Mouse (Mus musculus) liver, embryonic 12.5 days (tissue): Measurements from ENCODE around the gene Srp9. TPM values are rescaled to one million over a fixed set of nuclear protein-coding genes. Genes with fewer than 3 reads are reported as not detected.
"Not testable (repeated sequence)": the region's sequence is repeated elsewhere in the genome, so short reads cannot be mapped to it uniquely, and the experiment has no call there.

Source experiments
- ATAC-seq: fragments of 200-750 bp; cut with Nextera tagmentation; 2 replicates; pipeline ENCODE4 v1.8.0; 2017; ENCODE audit warnings: moderate number of reproducible peaks, mild to moderate bottlenecking, moderate library complexity
- H3K27ac ChIP-seq: fragments of 300-500 bp; sonication (generic); 2 replicates; pipeline ENCODE4 v1.5.1; 2016; ENCODE audit warnings: mild to moderate bottlenecking
- H3K27me3 ChIP-seq: fragments of 300-500 bp; sonication (generic); replicated peaks from 2 replicates; pipeline ENCODE4 v1.6.1; 2016; ENCODE audit warnings: mild to moderate bottlenecking, moderate library complexity
- H3K36me3 ChIP-seq: fragments of 300-500 bp; sonication (generic); 2 replicates; pipeline ENCODE4 v1.6.1; 2016; ENCODE audit warnings: mild to moderate bottlenecking, moderate library complexity
- H3K4me1 ChIP-seq: fragments of 300-500 bp; sonication (generic); 2 replicates; pipeline ENCODE4 v1.6.1; 2016
- H3K4me2 ChIP-seq: fragments of 300-500 bp; sonication (generic); 2 replicates; pipeline ENCODE4 v1.6.1; 2016; ENCODE audit warnings: mild to moderate bottlenecking, moderate library complexity
- H3K4me3 ChIP-seq: fragments of 300-500 bp; sonication (generic); 2 replicates; pipeline ENCODE4 v1.5.1; 2016; ENCODE audit warnings: mild to moderate bottlenecking, moderate library complexity
- H3K9ac ChIP-seq: fragments of 300-500 bp; sonication (generic); 2 replicates; pipeline ENCODE4 v1.6.1; 2016; ENCODE audit warnings: mild to moderate bottlenecking, moderate library complexity
- H3K9me3 ChIP-seq: fragments of 300-500 bp; sonication (generic); replicated peaks from 2 replicates; pipeline ENCODE4 v1.6.1; 2016; ENCODE audit warnings: mild to moderate bottlenecking, moderate library complexity
- WGBS: fragments of 180-500 bp; shearing (Covaris S2); methylation state at CpG from one replicate; pipeline ENCODE4 v1.1.7; 2016; ENCODE audit not compliant: insufficient replicate concordance; 5-methylcytosine and 5-hydroxymethylcytosine counted together
- polyA plus RNA-seq: library from polyadenylated mRNA; unstranded; fragments of >200 nt; fragmentation: Nextera tagmentation; extraction: Ambion mirVana; gene quantifications from 2 replicates; pipeline ENCODE4 v1.2.1, GENCODE M21; 2016

Gene Srp9
- polyA plus RNA-seq, 1 experiment from 2014 or later = 112 TPM

DNA sequence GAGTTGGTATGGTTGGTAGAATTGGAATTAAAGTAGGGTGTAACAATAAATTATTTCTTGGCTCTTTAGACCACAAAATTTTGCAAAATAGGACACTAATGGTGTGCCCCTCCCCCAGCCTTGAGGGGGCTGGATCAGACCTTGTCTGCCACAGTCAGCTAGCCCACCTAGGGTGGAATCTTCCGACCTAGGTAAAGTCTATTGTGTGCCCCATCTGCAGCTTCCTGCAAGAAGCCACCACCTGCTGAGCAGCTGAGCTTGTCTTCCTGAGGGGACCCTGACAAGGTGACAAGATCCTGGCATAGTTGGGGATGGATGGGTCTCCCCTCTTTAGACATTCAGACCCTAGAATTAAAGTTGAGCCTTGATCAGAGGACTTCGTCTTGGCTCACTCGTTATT lies 35.0 kb downstream of the Srp9 start:
- no peak overlapping the region for H3K4me2 ChIP-seq
- no peak overlapping the region for H3K9ac ChIP-seq
- H3K4me1 ChIP-seq = no peaks in the 10 kb centered on the region
- no peak overlapping the region for H3K4me3 ChIP-seq
- no peaks in the 10 kb centered on the region for H3K36me3 ChIP-seq
- no peak for ATAC-seq
- H3K27ac ChIP-seq = no peak overlapping the region
- H3K9me3 ChIP-seq = no peaks in the 10 kb centered on the region
- no peaks in the 10 kb centered on the region for H3K27me3 ChIP-seq
- WGBS = 66% methylated on average over 3 of the region's 3 CpGs

DNA sequence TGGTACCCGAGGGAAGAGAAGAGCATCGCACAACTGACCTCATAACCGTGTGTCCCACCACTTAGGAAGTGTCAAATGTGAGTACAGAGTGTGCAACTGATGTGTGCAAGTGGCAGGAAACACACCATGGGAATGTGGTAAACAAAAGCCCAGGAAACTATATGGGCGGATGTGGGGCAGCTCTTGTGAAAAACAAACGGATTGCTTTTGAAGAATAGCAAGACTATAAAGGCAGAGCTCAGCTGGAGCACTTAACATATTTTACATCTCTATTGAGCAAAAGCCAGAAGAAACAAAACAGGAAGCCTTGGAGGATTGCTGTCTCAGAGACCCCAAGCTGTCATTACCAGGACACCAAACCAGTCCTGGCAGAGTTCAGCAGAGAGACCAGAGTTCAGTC lies 38.4 kb downstream of the Srp9 start:
- no peak for ATAC-seq
- Histone ChIP-seq H3K4me3 (no peak overlapping the region), H3K36me3 (no peaks in the 10 kb centered on the region), H3K27me3 (no peaks in the 10 kb centered on the region), H3K4me1 (no peaks in the 10 kb centered on the region), H3K27ac (no peak overlapping the region), H3K9me3 (no peaks in the 10 kb centered on the region), H3K9ac (no peak overlapping the region), H3K4me2 (no peak overlapping the region)
- WGBS = 28% methylated on average over 5 of the region's 5 CpGs

DNA sequence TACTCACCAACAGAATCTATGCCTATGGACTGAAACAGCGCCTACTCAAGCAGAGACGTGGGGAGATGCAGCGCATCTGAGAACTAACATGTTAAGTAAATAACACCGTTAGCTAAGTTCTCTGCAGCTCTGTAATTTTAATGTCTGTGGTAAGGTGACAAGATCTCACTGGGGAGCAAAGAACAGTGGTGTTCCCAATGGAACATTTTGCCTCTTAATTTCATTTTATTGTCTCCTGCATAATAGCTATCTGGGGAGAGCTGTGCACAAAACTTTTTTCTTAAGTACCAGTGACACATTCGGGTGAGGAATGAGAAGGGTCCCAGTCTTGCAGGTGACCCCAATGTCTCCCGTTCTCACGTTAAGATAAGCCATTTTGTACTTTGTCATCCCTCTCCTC lies 39.8 kb downstream of the Srp9 start, which contains the start of gene Vmn1r1:
Vmn1r1 (minus strand) TSS at position 101 of the 400 bp plus-strand sequence.
- Histone ChIP-seq H3K36me3 (no peaks in the 10 kb centered on the region), H3K4me1 (no peaks in the 10 kb centered on the region), H3K27me3 (no peaks in the 10 kb centered on the region), H3K4me3 (no peak within 1 kb of the TSS), H3K4me2 (no peak within 1 kb of the TSS), H3K27ac (no peak within 1 kb of the TSS), H3K9ac (no peak within 1 kb of the TSS), H3K9me3 (no peaks in the 10 kb centered on the region)
- 69% methylated on average over 7 of the region's 7 CpGs for WGBS
- no peak for ATAC-seq

DNA sequence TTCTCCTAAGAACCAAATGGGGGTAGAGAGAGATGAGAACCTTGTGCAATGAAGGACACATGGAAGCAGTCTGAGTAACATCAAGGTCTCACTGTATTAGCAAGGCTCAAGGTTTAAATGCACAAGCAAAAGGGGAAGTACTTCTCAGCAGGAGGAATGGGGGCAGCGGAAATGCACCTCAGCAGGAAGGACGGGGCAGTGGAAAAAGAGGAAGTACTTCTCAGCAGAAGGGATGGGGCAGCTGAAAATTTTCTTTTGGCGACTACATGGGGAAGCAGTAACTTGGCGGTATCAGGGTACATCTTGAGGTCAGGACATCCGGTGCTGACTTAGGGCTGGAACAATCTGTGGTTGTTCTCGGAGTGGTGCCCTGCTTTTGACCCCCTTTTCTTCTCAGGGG lies 45.7 kb downstream of the Srp9 start:
- not testable (repeated sequence) for H3K27ac ChIP-seq, ATAC-seq, H3K4me1 ChIP-seq, H3K9me3 ChIP-seq, H3K36me3 ChIP-seq, H3K9ac ChIP-seq, H3K27me3 ChIP-seq, H3K4me2 ChIP-seq, H3K4me3 ChIP-seq
- WGBS = 70% methylated on average over 6 of the region's 6 CpGs

DNA sequence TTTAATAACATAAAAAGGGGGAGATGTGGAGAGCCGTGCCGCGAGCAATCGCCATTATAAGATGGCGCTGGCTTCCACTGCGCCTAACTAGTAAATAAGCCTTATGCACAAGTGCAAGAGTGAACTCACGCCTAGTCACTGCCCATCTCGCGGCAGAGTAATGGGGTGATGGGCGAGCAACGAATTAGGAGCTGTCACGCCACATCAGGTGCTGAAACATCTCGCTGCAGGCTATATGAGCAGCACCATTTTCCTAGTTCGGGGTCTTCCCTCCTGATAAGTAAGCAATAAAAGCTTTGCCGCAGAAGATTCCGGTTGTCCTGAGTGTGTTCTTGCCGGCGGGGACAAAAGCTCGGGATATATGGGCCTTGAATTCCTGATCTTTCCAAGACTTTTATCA lies 52.4 kb downstream of the Srp9 start:
- not testable (repeated sequence) for H3K27ac ChIP-seq, H3K27me3 ChIP-seq, H3K4me2 ChIP-seq, H3K4me1 ChIP-seq, H3K9ac ChIP-seq, H3K9me3 ChIP-seq, ATAC-seq, H3K36me3 ChIP-seq, H3K4me3 ChIP-seq
- 81% methylated on average over 19 of the region's 19 CpGs for WGBS

DNA sequence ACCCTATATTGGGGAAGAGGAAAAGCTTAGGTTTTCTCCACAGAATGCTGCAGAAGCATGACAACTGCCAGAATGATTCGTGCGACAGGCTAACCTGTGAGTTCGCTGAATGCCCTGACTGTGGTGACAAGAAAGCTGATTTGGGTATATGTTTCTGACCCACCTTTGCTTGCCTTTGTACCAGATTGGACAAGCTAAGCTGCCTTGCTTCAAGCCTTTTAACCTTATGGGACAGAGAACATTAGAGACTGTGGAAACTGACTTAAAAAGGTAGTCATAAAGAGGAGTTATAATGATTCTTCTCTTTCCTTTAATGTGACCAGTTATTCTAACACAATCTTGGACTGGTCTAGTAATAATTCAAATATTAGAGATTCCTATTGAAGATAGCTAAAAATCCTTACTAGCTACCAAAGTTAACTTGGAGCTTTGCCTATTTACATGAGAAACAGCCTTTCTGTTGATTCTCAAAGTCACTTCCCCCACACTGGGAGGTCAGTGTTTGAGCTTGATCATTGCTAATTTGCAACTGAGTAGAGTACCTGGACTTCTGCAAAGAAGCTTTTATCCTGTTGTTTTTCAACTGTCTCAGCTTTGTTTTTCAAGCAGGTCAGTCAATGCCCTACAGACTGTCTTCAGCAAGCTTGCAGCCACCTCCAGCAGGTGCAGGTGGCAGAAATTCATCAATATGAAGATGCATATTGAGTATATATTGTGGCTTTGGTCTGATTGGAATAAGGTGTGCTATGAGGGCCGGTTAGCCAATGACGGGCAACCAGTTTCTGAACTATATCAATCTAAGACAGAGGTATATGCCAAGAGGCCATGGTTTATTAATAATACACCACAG lies 57.1 kb downstream of the Srp9 start:
- Histone ChIP-seq H3K4me3 (no peak overlapping the region), H3K36me3 (no peaks in the 10 kb centered on the region), H3K4me1 (no peaks in the 10 kb centered on the region), H3K4me2 (no peak overlapping the region), H3K9me3 (no peaks in the 10 kb centered on the region), H3K27me3 (no peaks in the 10 kb centered on the region), H3K27ac (no peak overlapping the region), H3K9ac (no peak overlapping the region)
- no peak for ATAC-seq
- 56% methylated on average over 5 of the region's 5 CpGs for WGBS

Other genes with a start within 250 kb of the Srp9 start
- gene Enah, start 104.7 kb upstream of the Srp9 start, polyA plus RNA-seq = 2.8 and 3.1 TPM in 2 replicates
- not detected in 2 replicates for gene Vmn1r1, start 39.7 kb downstream of the Srp9 start, polyA plus RNA-seq
- 105 and 110 TPM in 2 replicates for gene Degs1, start 158.1 kb downstream of the Srp9 start, polyA plus RNA-seq
- gene Fbxo28, start 216.9 kb downstream of the Srp9 start, polyA plus RNA-seq = 11.5 and 12.7 TPM in 2 replicates